Mouse (Mus musculus) forebrain, embryonic 13.5 days (tissue): ENCODE results near the gene Mmachc. TPM values are rescaled to one million over a fixed set of nuclear protein-coding genes. Genes with fewer than 3 reads are reported as not detected.
"Not testable (repeated sequence)": the region's sequence is repeated elsewhere in the genome, so short reads cannot be mapped to it uniquely, and the experiment has no call there.

ENCODE experiments used
- ATAC-seq: fragments of 200-750 bp; cut with Nextera tagmentation; 2 replicates; pipeline ENCODE4 v1.8.0; 2017
- H3K27ac ChIP-seq: fragments of 300-500 bp; sonication (generic); 2 replicates; pipeline ENCODE4 v1.5.1; 2015; ENCODE audit warnings: inconsistent platforms, mild to moderate bottlenecking, moderate library complexity
- H3K27me3 ChIP-seq: fragments of 300-500 bp; sonication (generic); 2 replicates; pipeline ENCODE4 v1.6.1; 2015; ENCODE audit warnings: mild to moderate bottlenecking, inconsistent platforms
- H3K36me3 ChIP-seq: fragments of 300-500 bp; sonication (generic); 2 replicates; pipeline ENCODE4 v1.6.1; 2015; ENCODE audit warnings: mild to moderate bottlenecking, inconsistent platforms; ENCODE audit not compliant: poor library complexity, severe bottlenecking
- H3K4me1 ChIP-seq: fragments of 300-500 bp; sonication (generic); 2 replicates; pipeline ENCODE4 v1.6.1; 2015; ENCODE audit warnings: inconsistent platforms
- H3K4me2 ChIP-seq: fragments of 300-500 bp; sonication (generic); 2 replicates; pipeline ENCODE4 v1.6.1; 2015; ENCODE audit warnings: inconsistent platforms, mild to moderate bottlenecking, moderate library complexity
- H3K4me3 ChIP-seq: fragments of 300-500 bp; sonication (generic); 2 replicates; pipeline ENCODE4 v1.5.1; 2015; ENCODE audit warnings: mild to moderate bottlenecking, inconsistent platforms
- H3K9ac ChIP-seq: fragments of 300-500 bp; sonication (generic); 2 replicates; pipeline ENCODE4 v1.6.1; 2015; ENCODE audit warnings: mild to moderate bottlenecking, inconsistent platforms
- H3K9me3 ChIP-seq: fragments of 300-500 bp; sonication (generic); replicated peaks from 2 replicates; pipeline ENCODE4 v1.6.1; 2016; ENCODE audit warnings: inconsistent platforms
- WGBS: fragments of 180-500 bp; shearing (Covaris S2); methylation state at CpG from one replicate; pipeline ENCODE4 v1.1.7; 2015; 5-methylcytosine and 5-hydroxymethylcytosine counted together
- polyA plus RNA-seq: library from polyadenylated mRNA; unstranded; fragments of >200 nt; fragmentation: Nextera tagmentation; extraction: Ambion mirVana; gene quantifications from 2 replicates; pipeline ENCODE4 v1.2.1, GENCODE M21; 2015

Mmachc gene
- polyA plus RNA-seq, 1 experiment from 2014 or later, result 31.4 TPM

GRCm38 (mm10) chr4:116687041-116687440, 21.2 kb downstream of the Mmachc start:
- peak overlapping the region; percentile 79 for H3K9ac ChIP-seq
- WGBS, result 20% methylated on average over 1 of the region's 1 CpGs
- H3K36me3 ChIP-seq, result peaks cover 34% of the 10 kb centered on the region
- H3K4me3 ChIP-seq, result peak overlapping the region; percentile 69
- H3K27me3 ChIP-seq, result no peaks in the 10 kb centered on the region
- peaks cover 21% of the 10 kb centered on the region for H3K4me1 ChIP-seq
- H3K27ac ChIP-seq, result no peak overlapping the region
- no peaks in the 10 kb centered on the region for H3K9me3 ChIP-seq
- peak overlapping the region; percentile 79 for H3K4me2 ChIP-seq
- no peak for ATAC-seq

GRCm38 (mm10) chr4:116685402-116686061, 22.7 kb downstream of the Mmachc start, which contains the start of gene Prdx1:
Gene Prdx1, plus strand, starts transcription at chr4:116685544.
- peak within 1 kb of the TSS; percentile 79 for H3K9ac ChIP-seq
- peak; percentile 97 for ATAC-seq
- no peaks in the 10 kb centered on the region for H3K27me3 ChIP-seq
- peak within 1 kb of the TSS; percentile 69 for H3K4me3 ChIP-seq
- H3K4me2 ChIP-seq, result peak within 1 kb of the TSS; percentile 79
- peak within 1 kb of the TSS; percentile 88 for H3K27ac ChIP-seq
- H3K4me1 ChIP-seq, result peaks cover 21% of the 10 kb centered on the region
- H3K9me3 ChIP-seq, result no peaks in the 10 kb centered on the region
- H3K36me3 ChIP-seq, result peaks cover 27% of the 10 kb centered on the region
- WGBS, result under 1% methylated on average over 54 of the region's 56 CpGs

DNA sequence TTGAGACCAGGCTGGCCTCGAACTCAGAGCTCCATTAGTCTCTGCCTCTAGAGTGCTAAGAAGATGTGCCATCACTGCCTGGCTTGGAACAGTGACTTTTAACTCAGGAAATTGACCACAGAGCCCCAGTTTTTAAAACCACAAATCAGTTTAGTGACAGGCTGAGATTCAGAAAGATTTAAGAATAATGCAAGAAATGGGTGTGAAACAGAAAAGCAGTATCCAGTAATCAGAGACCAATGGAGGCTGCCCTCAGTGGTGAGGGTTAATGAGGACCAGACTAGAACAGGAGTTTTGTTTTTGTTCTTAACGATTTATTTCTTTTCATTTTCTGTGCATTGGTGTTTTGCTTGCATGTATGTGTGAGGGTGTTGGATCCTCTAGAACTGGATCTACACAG, 23.5 kb downstream of the Mmachc start:
- H3K9ac ChIP-seq, result peak overlapping the region; percentile 79; the same call in 1 of the 2 replicates
- peaks cover 21% of the 10 kb centered on the region for H3K36me3 ChIP-seq
- WGBS, result 81% methylated on average over 2 of the region's 2 CpGs
- peak overlapping the region; percentile 88; the same call in 1 of the 2 replicates for H3K27ac ChIP-seq
- H3K4me2 ChIP-seq, result peak overlapping the region; percentile 79
- peak overlapping the region; percentile 69; the same call in 1 of the 2 replicates for H3K4me3 ChIP-seq
- no peaks in the 10 kb centered on the region for H3K27me3 ChIP-seq
- ATAC-seq, result no peak
- H3K4me1 ChIP-seq, result peaks cover 21% of the 10 kb centered on the region
- H3K9me3 ChIP-seq, result no peaks in the 10 kb centered on the region

- Histone ChIP-seq H3K36me3 (peaks cover 14% of the 10 kb centered on the region), H3K9ac (no peak overlapping the region), H3K4me1 (peaks cover 21% of the 10 kb centered on the region), H3K9me3 (no peaks in the 10 kb centered on the region), H3K27me3 (no peaks in the 10 kb centered on the region), H3K27ac (no peak overlapping the region), H3K4me2 (no peak overlapping the region), H3K4me3 (no peak overlapping the region)
- WGBS, result 94% methylated on average over 4 of the region's 4 CpGs
- no peak for ATAC-seq
These were observed 24.2 kb downstream of the Mmachc start for GRCm38 (mm10) chr4:116683957-116684356.

DNA sequence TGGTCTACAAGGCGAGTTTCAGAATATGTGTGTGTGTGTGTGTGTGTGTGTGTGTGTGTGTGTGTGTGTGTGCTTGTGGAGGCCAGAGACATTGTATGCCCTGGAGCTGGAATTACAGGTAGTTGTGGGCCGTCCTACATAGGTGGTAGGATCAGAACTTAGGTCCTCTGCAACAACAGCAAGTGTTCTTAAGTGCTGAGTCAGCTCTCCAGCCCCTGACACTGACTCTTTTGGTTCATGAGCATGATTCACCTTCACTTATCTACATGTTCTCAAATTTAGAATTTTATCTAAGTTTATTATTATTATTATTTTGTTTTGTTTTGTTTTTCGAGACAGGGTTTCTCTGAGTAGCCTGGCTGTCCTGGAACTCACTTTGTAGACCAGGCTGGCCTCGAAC, 27.7 kb downstream of the Mmachc start:
- H3K4me3 ChIP-seq, H3K9me3 ChIP-seq, H3K27me3 ChIP-seq, H3K4me1 ChIP-seq, ATAC-seq, H3K27ac ChIP-seq, H3K4me2 ChIP-seq, H3K36me3 ChIP-seq, H3K9ac ChIP-seq: not testable (repeated sequence)
- 88% methylated on average over 4 of the region's 4 CpGs for WGBS

DNA sequence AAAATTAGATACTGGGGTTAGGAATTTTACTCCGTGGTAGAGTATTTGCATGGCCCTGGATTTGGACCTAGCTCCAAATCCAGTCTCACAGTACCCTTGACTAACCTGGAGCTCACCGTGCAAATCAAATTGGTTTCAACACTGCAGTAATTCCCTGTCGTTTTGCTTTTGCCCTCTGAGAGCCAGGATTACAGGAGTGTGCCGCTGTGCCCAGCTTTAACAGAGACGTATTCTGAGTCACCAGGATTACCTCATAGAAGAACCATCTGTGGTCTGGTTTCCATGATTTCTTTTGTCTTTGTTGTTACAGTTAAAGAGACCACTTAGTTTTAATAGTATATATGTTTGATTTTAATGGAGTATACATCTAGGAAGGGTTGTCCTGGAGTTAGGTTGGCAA, 29.1 kb downstream of the Mmachc start:
- WGBS, result 64% methylated on average over 5 of the region's 5 CpGs

DNA sequence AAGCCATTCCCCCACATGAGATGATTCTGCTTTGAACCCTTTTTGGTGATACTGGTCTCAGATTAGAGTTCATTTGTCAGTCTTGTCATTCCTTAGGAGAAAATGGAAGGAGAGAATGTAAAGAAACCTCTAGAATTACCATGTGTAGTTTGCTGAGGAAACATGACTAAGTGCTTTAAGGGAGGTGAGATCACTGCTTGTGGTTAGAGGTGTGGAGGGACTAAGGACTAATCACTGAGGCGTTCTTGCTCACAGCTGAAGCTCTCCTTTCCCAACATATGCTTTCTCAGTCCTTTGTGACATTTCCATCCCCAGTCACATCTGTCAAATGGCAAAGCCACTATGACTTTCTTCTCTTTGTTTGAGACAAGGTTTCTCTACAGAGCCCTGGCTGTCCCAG, 30.4 kb downstream of the Mmachc start:
- H3K4me2 ChIP-seq, result no peak overlapping the region
- no peak overlapping the region for H3K9ac ChIP-seq
- H3K27ac ChIP-seq, result no peak overlapping the region
- no peak overlapping the region for H3K4me3 ChIP-seq
- no peaks in the 10 kb centered on the region for H3K36me3 ChIP-seq
- H3K4me1 ChIP-seq, result no peaks in the 10 kb centered on the region
- no peaks in the 10 kb centered on the region for H3K27me3 ChIP-seq
- WGBS, result 81% methylated on average over 1 of the region's 1 CpGs
- H3K9me3 ChIP-seq, result no peaks in the 10 kb centered on the region
- no peak for ATAC-seq

More for the DNA sequence above, 29.1 kb downstream of the Mmachc start:
- Histone ChIP-seq H3K27me3 (no peaks in the 10 kb centered on the region), H3K27ac (no peak overlapping the region), H3K9ac (no peak overlapping the region), H3K4me3 (no peak overlapping the region), H3K9me3 (no peaks in the 10 kb centered on the region), H3K4me1 (no peaks in the 10 kb centered on the region), H3K36me3 (no peaks in the 10 kb centered on the region), H3K4me2 (no peak overlapping the region)
- no peak for ATAC-seq

GRCm38 (mm10) chr4:116676027-116676426, 32.2 kb downstream of the Mmachc start:
- no peaks in the 10 kb centered on the region for H3K4me1 ChIP-seq
- no peak for ATAC-seq
- no peak overlapping the region for H3K4me3 ChIP-seq
- no peaks in the 10 kb centered on the region for H3K9me3 ChIP-seq
- WGBS, result 87% methylated on average over 3 of the region's 3 CpGs
- no peak overlapping the region for H3K27ac ChIP-seq
- no peak overlapping the region for H3K4me2 ChIP-seq
- H3K36me3 ChIP-seq, result no peaks in the 10 kb centered on the region
- H3K9ac ChIP-seq, result no peak overlapping the region
- no peaks in the 10 kb centered on the region for H3K27me3 ChIP-seq

DNA sequence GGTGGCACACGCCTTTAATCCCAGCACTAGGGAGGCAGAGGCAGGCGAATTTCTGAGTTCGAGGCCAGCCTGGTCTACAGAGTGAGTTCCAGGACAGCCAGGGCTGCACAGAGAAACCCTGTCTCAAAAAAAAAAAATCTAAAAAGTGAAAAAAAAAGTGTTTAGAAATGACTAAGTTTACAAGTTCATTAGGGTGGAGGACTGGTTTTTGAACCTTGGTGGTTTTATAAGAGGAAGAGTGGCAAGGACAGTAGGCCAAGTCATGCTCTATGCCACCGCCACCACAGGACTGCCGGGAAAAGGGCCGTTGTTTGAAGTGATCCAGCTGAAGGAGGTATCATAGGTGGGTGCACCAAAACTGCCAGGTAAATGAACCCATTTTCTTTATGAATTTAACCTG, 33.4 kb downstream of the Mmachc start:
- ATAC-seq, H3K4me3 ChIP-seq, H3K9ac ChIP-seq, H3K4me2 ChIP-seq, H3K27me3 ChIP-seq, H3K36me3 ChIP-seq, H3K9me3 ChIP-seq, H3K27ac ChIP-seq, H3K4me1 ChIP-seq: not testable (repeated sequence)
- 89% methylated on average over 6 of the region's 6 CpGs for WGBS

DNA sequence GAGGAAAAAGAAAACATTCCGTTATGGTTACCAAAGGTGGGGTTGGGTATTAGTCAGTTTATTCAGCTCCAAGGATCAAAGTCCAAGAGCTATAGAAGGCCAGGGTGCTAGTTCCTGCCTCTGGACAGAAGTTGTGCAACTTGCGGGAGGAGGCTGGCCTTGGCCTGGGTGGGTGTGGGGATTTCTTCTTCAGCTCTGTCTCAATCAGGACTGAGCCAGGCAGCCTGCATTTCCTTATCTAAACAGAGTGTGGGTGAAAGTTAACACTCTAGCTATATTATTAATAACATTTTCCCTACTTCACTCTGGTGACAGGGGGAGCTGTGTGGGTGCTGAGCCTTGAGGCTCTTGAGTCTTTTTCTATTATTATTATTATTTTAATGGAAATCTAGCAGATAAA, 35.4 kb downstream of the Mmachc start:
- Histone ChIP-seq H3K27me3 (no peaks in the 10 kb centered on the region), H3K4me3 (no peak overlapping the region), H3K4me1 (no peaks in the 10 kb centered on the region), H3K4me2 (no peak overlapping the region), H3K9ac (no peak overlapping the region), H3K9me3 (no peaks in the 10 kb centered on the region), H3K27ac (no peak overlapping the region), H3K36me3 (no peaks in the 10 kb centered on the region)
- WGBS, result 84% methylated on average over 2 of the region's 2 CpGs
- ATAC-seq, result no peak

DNA sequence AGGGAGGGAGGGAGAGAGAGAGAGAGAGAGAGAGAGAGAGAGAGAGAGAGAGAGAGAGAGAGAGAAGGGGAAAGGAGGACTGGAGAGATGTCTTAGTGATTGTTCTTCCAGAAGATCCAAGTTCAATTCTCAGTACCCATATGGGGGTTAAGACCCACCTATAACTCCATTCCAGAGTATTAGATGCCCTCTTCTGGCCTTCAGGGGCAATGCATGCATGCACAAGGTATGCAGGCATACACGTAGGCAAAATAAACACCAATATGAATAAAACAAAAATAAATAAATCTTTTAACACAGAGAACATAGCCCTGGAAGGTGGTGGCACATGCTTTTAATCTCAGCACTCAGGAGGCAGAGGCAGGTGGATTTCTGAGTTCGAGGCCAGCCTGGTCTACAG, 38.9 kb downstream of the Mmachc start:
- H3K4me3 ChIP-seq, result no peak overlapping the region
- H3K27ac ChIP-seq, result no peak overlapping the region
- H3K4me2 ChIP-seq, result no peak overlapping the region
- no peaks in the 10 kb centered on the region for H3K4me1 ChIP-seq
- WGBS, result 56% methylated on average over 2 of the region's 2 CpGs
- ATAC-seq, result no peak
- no peaks in the 10 kb centered on the region for H3K27me3 ChIP-seq
- no peaks in the 10 kb centered on the region for H3K36me3 ChIP-seq
- no peaks in the 10 kb centered on the region for H3K9me3 ChIP-seq
- H3K9ac ChIP-seq, result no peak overlapping the region

DNA sequence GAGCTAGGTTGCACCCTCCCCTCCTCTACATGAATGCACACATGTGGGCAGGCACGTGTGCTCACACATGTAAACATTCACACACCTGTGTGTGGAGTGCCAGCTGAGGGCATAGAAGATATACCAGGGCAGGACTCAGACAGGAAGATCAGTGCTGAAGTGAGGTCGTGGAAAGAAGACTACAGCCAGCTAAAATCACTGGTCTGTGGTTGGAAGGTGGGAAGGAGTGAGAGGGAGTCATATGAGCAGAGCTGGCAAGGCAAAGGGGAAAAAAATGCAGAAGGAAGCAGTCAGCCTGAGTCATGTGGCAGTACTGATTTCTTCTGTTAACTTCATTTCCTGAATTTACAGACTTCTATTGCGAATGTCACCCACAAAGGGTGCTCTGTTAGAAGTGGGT, 40.1 kb downstream of the Mmachc start:
- WGBS, result 68% methylated on average over 3 of the region's 3 CpGs

GRCm38 (mm10) chr4:116666625-116667024, 41.6 kb downstream of the Mmachc start:
- Histone ChIP-seq H3K27ac (no peak overlapping the region), H3K9ac (no peak overlapping the region), H3K27me3 (no peaks in the 10 kb centered on the region), H3K36me3 (no peaks in the 10 kb centered on the region), H3K4me1 (no peaks in the 10 kb centered on the region), H3K4me2 (no peak overlapping the region), H3K4me3 (no peak overlapping the region), H3K9me3 (no peaks in the 10 kb centered on the region)
- WGBS, result 70% methylated on average over 4 of the region's 4 CpGs
- no peak for ATAC-seq

More for the DNA sequence above, 40.1 kb downstream of the Mmachc start:
- no peaks in the 10 kb centered on the region for H3K27me3 ChIP-seq
- H3K4me3 ChIP-seq, result no peak overlapping the region
- H3K27ac ChIP-seq, result no peak overlapping the region
- ATAC-seq, result no peak
- no peak overlapping the region for H3K9ac ChIP-seq
- H3K4me1 ChIP-seq, result no peaks in the 10 kb centered on the region
- H3K4me2 ChIP-seq, result no peak overlapping the region
- H3K36me3 ChIP-seq, result no peaks in the 10 kb centered on the region
- no peaks in the 10 kb centered on the region for H3K9me3 ChIP-seq
